Mouse (Mus musculus): ENCODE measurements around the gene Ikzf3.

- TF ChIP-seq CTCF (IDR thresholded peaks at IDR 0.05; ENCODE audit: low read depth): no peak
- no peak for TF ChIP-seq EP300 (IDR thresholded peaks at IDR 0.05; ENCODE audit: low read depth)
Observed at GRCm38 (mm10) chr11:98526824-98527461, 18.9 kb downstream of the Ikzf3 start.
